Mouse (Mus musculus): ENCODE results near the gene Nrxn2. TPM values are rescaled to one million over a fixed set of nuclear protein-coding genes. Genes with fewer than 3 reads are reported as not detected.
A peak's percentile ranks its signal among the peaks of the same experiment; 100 is the strongest.

Gene Nrxn2
- 6.0 and 6.2 TPM in 2 replicates for polyA plus RNA-seq (2015; fragmentation: Nextera tagmentation; extraction: Ambion mirVana)

DNA sequence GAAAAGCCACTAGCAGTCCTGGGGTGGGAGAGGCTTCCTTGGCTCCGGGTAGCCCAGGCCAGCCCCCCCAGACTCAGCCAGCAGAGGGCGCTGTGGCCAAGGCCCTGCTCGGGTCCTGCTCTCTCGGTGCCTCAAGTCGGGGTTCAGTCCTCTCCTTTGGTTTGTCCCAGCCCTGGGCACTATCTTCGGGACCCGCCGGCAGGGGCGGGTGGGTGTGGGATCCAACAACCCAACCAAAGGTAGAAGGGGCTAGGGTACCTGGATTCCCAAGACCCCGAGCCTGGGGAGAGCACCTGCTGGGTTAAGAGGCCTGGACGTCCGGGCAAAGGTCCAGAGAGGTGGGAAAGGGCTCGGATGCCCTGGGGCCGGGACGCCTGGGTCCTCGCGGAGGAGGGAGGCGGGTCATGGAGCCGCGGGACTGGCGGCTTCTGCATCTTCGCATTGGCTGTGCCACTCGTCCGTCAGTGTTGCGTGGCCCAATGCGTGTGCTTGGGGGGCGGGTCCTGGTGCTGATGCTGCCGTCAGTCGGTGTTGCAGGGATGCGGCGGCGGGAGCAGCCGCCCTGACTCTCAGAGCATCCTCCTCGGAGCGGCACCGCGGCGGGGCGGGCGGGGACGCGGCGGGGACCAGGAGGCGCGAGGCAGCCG lies at the start of gene Nrxn2:
Gene Nrxn2 (plus strand): TSS at position 499 of the 647 bp plus-strand sequence.
- ATAC-seq (ENCODE audit: low FRiP score, low TSS enrichment) = peak; percentile 80
- Histone ChIP-seq H3K27me3 (ENCODE audit: insufficient read depth, low read length) (peaks cover 30% of the 10 kb centered on the region), H3K4me2 (replicated peaks; ENCODE audit: low read depth, low read length) (peak within 1 kb of the TSS; percentile 93), H3K27ac (ENCODE audit: low read length) (no peak within 1 kb of the TSS), H3K4me3 (ENCODE audit: low read length) (peak within 1 kb of the TSS; percentile 54), H3K9ac (replicated peaks; ENCODE audit: low read length) (peak within 1 kb of the TSS; percentile 58), H3K4me1 (ENCODE audit: insufficient read depth, low read length) (peaks cover 26% of the 10 kb centered on the region), H3K9me3 (ENCODE audit: low read length) (no peaks in the 10 kb centered on the region), H3K36me3 (ENCODE audit: insufficient read depth, low read length) (no peaks in the 10 kb centered on the region)
- under 1% methylated on average over 38 of the region's 46 CpGs for WGBS

GRCm38 (mm10) chr19:6370175-6370574 lies 48.4 kb upstream of the Nrxn2 start:
- Histone ChIP-seq H3K27me3 (ENCODE audit: insufficient read depth, low read length) (no peaks in the 10 kb centered on the region), H3K9me3 (ENCODE audit: low read length) (no peaks in the 10 kb centered on the region), H3K27ac (ENCODE audit: low read length) (no peak overlapping the region), H3K4me2 (replicated peaks; ENCODE audit: low read depth, low read length) (no peak overlapping the region), H3K4me3 (ENCODE audit: low read length) (no peak overlapping the region), H3K4me1 (ENCODE audit: insufficient read depth, low read length) (peaks cover 12% of the 10 kb centered on the region), H3K9ac (replicated peaks; ENCODE audit: low read length) (no peak overlapping the region), H3K36me3 (ENCODE audit: insufficient read depth, low read length) (peaks cover 80% of the 10 kb centered on the region)
- no peak for ATAC-seq (ENCODE audit: low FRiP score, low TSS enrichment)
- WGBS = 93% methylated on average over 2 of the region's 2 CpGs

DNA sequence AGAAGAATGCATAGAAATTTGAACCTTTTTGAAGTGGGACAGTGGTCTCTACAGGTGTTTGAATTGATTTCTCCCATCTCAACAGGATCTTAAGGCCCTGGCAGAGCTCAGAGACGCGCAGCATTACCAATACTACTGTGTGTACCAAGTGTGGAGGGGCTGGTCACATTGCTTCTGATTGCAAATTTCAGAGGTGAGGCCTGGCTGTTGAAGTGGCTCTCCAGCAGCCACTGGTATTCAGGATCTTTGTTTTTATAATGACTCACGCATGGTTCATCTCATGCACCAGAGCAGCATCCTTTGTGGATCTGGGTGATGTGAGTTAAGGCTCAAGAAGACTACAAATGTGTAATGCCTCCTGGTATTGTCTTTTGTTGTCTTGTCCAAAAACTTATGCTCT lies 46.1 kb upstream of the Nrxn2 start:
- no peak overlapping the region for H3K27ac ChIP-seq (ENCODE audit: low read length)
- WGBS = 94% methylated on average over 3 of the region's 3 CpGs
- H3K4me1 ChIP-seq (ENCODE audit: insufficient read depth, low read length) = no peaks in the 10 kb centered on the region
- no peaks in the 10 kb centered on the region for H3K9me3 ChIP-seq (ENCODE audit: low read length)
- peaks cover 86% of the 10 kb centered on the region for H3K36me3 ChIP-seq (ENCODE audit: insufficient read depth, low read length)
- no peak overlapping the region for H3K4me2 ChIP-seq (replicated peaks; ENCODE audit: low read depth, low read length)
- no peaks in the 10 kb centered on the region for H3K27me3 ChIP-seq (ENCODE audit: insufficient read depth, low read length)
- ATAC-seq (ENCODE audit: low FRiP score, low TSS enrichment) = no peak
- H3K4me3 ChIP-seq (ENCODE audit: low read length) = no peak overlapping the region
- H3K9ac ChIP-seq (replicated peaks; ENCODE audit: low read length) = no peak overlapping the region

DNA sequence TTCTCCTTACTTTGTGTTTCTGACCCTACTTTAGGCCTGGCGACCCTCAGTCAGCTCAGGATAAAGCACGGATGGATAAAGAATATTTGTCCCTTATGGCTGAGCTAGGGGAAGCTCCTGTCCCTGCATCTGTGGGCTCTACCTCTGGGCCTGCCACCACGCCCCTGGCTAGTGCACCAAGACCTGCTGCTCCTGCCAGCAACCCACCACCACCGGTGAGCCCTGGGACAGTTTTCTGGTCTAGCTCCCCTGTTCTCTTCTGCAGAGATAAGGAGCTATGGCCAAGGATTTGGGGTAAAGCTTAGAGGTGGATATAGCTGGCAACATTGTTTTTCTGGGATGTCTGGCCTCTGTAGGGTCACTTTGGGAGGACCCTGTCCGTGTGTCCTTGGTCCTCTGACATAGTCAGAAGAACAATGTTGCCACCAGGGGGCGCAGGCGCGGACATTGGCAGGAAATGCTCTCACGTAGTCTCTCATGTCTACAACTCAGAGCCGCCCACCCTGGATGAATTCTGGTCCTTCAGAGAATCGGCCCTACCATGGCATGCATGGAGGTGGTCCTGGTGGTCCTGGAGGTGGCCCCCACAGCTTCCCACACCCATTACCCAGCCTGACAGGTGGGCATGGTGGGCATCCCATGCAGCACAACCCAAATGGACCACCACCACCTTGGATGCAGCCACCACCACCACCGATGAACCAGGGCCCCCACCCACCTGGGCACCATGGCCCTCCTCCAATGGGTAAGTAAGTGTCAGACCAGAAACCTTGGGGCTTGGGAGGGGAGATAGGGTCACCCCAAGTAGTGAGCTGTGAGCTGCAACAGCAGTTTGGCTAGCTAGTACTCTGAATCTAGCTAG lies 44.8 kb upstream of the Nrxn2 start:
- no peak overlapping the region for H3K9ac ChIP-seq (replicated peaks; ENCODE audit: low read length)
- peaks cover 87% of the 10 kb centered on the region for H3K36me3 ChIP-seq (ENCODE audit: insufficient read depth, low read length)
- H3K9me3 ChIP-seq (ENCODE audit: low read length) = no peaks in the 10 kb centered on the region
- 68% methylated on average over 12 of the region's 12 CpGs for WGBS
- H3K27me3 ChIP-seq (ENCODE audit: insufficient read depth, low read length) = no peaks in the 10 kb centered on the region
- H3K4me1 ChIP-seq (ENCODE audit: insufficient read depth, low read length) = no peaks in the 10 kb centered on the region
- no peak overlapping the region for H3K27ac ChIP-seq (ENCODE audit: low read length)
- ATAC-seq (ENCODE audit: low FRiP score, low TSS enrichment) = peak; percentile 49
- H3K4me3 ChIP-seq (ENCODE audit: low read length) = no peak overlapping the region
- no peak overlapping the region for H3K4me2 ChIP-seq (replicated peaks; ENCODE audit: low read depth, low read length)

DNA sequence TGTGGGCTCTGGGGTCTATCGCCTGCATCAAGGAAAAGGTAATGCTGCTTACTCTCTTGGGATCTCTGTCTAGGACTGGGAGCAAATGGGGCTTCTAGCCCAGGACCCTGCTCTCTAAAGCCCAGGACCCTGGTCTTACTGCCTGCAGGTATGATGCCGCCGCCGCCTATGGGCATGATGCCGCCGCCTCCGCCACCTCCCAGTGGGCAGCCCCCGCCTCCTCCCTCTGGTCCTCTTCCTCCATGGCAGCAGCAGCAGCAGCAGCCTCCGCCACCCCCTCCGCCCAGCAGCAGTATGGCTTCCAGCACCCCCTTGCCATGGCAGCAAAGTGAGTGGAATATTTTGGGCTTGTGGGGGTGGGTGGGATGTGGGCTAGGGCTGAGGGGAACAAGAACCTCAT lies 44.0 kb upstream of the Nrxn2 start:
- ATAC-seq (ENCODE audit: low FRiP score, low TSS enrichment) = 0 out of 2 replicates have a peak, but pooled peaks have one; percentile 5
- 96% methylated on average over 9 of the region's 10 CpGs for WGBS

GRCm38 (mm10) chr19:6375423-6376254 lies 42.9 kb upstream of the Nrxn2 start:
- Histone ChIP-seq H3K9me3 (ENCODE audit: low read length) (no peaks in the 10 kb centered on the region), H3K9ac (replicated peaks; ENCODE audit: low read length) (no peak overlapping the region), H3K27me3 (ENCODE audit: insufficient read depth, low read length) (no peaks in the 10 kb centered on the region), H3K4me1 (ENCODE audit: insufficient read depth, low read length) (no peaks in the 10 kb centered on the region), H3K4me2 (replicated peaks; ENCODE audit: low read depth, low read length) (no peak overlapping the region), H3K27ac (ENCODE audit: low read length) (no peak overlapping the region), H3K4me3 (ENCODE audit: low read length) (no peak overlapping the region), H3K36me3 (ENCODE audit: insufficient read depth, low read length) (peaks cover 78% of the 10 kb centered on the region)
- ATAC-seq (ENCODE audit: low FRiP score, low TSS enrichment) = no peak; the same call in 1 of the 2 replicates
- WGBS = 89% methylated on average over 39 of the region's 42 CpGs

More for the DNA sequence above, 44.0 kb upstream of the Nrxn2 start:
- no peaks in the 10 kb centered on the region for H3K9me3 ChIP-seq (ENCODE audit: low read length)
- H3K9ac ChIP-seq (replicated peaks; ENCODE audit: low read length) = no peak overlapping the region
- H3K4me3 ChIP-seq (ENCODE audit: low read length) = no peak overlapping the region
- no peaks in the 10 kb centered on the region for H3K27me3 ChIP-seq (ENCODE audit: insufficient read depth, low read length)
- H3K27ac ChIP-seq (ENCODE audit: low read length) = no peak overlapping the region
- no peak overlapping the region for H3K4me2 ChIP-seq (replicated peaks; ENCODE audit: low read depth, low read length)
- H3K36me3 ChIP-seq (ENCODE audit: insufficient read depth, low read length) = peaks cover 82% of the 10 kb centered on the region
- no peaks in the 10 kb centered on the region for H3K4me1 ChIP-seq (ENCODE audit: insufficient read depth, low read length)

DNA sequence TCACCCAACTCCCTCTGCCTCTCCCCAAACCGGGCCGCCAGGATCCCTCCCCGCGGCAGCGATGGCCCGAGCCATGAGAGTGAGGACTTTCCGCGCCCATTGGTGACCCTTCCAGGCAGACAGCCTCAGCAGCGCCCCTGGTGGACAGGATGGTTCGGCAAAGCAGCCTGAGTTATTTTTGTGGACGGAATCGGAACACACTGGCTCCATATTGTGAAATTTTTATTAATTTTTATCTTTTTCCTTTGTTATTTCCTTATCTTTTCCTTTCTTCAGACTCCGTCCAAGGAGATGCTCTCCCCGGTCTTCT lies 42.3 kb upstream of the Nrxn2 start:
- Histone ChIP-seq H3K4me3 (ENCODE audit: low read length) (no peak overlapping the region), H3K27me3 (ENCODE audit: insufficient read depth, low read length) (no peaks in the 10 kb centered on the region), H3K9ac (replicated peaks; ENCODE audit: low read length) (no peak overlapping the region), H3K4me2 (replicated peaks; ENCODE audit: low read depth, low read length) (no peak overlapping the region), H3K9me3 (ENCODE audit: low read length) (no peaks in the 10 kb centered on the region), H3K27ac (ENCODE audit: low read length) (no peak overlapping the region), H3K4me1 (ENCODE audit: insufficient read depth, low read length) (no peaks in the 10 kb centered on the region), H3K36me3 (ENCODE audit: insufficient read depth, low read length) (peaks cover 72% of the 10 kb centered on the region)
- no peak for ATAC-seq (ENCODE audit: low FRiP score, low TSS enrichment)
- WGBS = 83% methylated on average over 14 of the region's 14 CpGs

GRCm38 (mm10) chr19:6376643-6377042 lies 41.9 kb upstream of the Nrxn2 start:
- peaks cover 68% of the 10 kb centered on the region for H3K36me3 ChIP-seq (ENCODE audit: insufficient read depth, low read length)
- no peak overlapping the region for H3K4me3 ChIP-seq (ENCODE audit: low read length)
- WGBS = 80% methylated on average over 2 of the region's 2 CpGs
- H3K9ac ChIP-seq (replicated peaks; ENCODE audit: low read length) = no peak overlapping the region
- ATAC-seq (ENCODE audit: low FRiP score, low TSS enrichment) = no peak
- H3K4me1 ChIP-seq (ENCODE audit: insufficient read depth, low read length) = no peaks in the 10 kb centered on the region
- no peak overlapping the region for H3K4me2 ChIP-seq (replicated peaks; ENCODE audit: low read depth, low read length)
- no peak overlapping the region for H3K27ac ChIP-seq (ENCODE audit: low read length)
- H3K9me3 ChIP-seq (ENCODE audit: low read length) = no peaks in the 10 kb centered on the region
- H3K27me3 ChIP-seq (ENCODE audit: insufficient read depth, low read length) = no peaks in the 10 kb centered on the region

- Histone ChIP-seq H3K4me3 (ENCODE audit: low read length) (no peak overlapping the region), H3K36me3 (ENCODE audit: insufficient read depth, low read length) (peaks cover 60% of the 10 kb centered on the region), H3K4me2 (replicated peaks; ENCODE audit: low read depth, low read length) (no peak overlapping the region), H3K9me3 (ENCODE audit: low read length) (no peaks in the 10 kb centered on the region), H3K27me3 (ENCODE audit: insufficient read depth, low read length) (no peaks in the 10 kb centered on the region), H3K4me1 (ENCODE audit: insufficient read depth, low read length) (no peaks in the 10 kb centered on the region; the same call in 1 of the 2 replicates), H3K27ac (ENCODE audit: low read length) (no peak overlapping the region), H3K9ac (replicated peaks; ENCODE audit: low read length) (no peak overlapping the region)
- no peak for ATAC-seq (ENCODE audit: low FRiP score, low TSS enrichment)
- WGBS = 71% methylated on average over 11 of the region's 11 CpGs
Observed at GRCm38 (mm10) chr19:6377327-6378040, 41.0 kb upstream of the Nrxn2 start.

All from kidney, embryonic 16.5 days (tissue).